Mouse (Mus musculus) kidney, postnatal 0 days (tissue): Measurements from ENCODE around the gene 1700007K13Rik. TPM values are rescaled to one million over a fixed set of nuclear protein-coding genes. Genes with fewer than 3 reads are reported as not detected.

Source experiments
- ATAC-seq: fragments of 200-750 bp; cut with Nextera tagmentation; replicated peaks from 2 replicates; pipeline ENCODE4 v1.8.0; 2017; ENCODE audit warnings: low read depth, moderate number of reproducible peaks, moderate TSS enrichment, moderate library complexity; ENCODE audit not compliant: low FRiP score
- DNase-seq: peaks from one replicate; pipeline ENCODE4 v3.0.0-alpha.2; 2016; ENCODE audit warnings: low spot score
- H3K27ac ChIP-seq: fragments of 300-500 bp; sonication (generic); 2 replicates; pipeline ENCODE4 v1.5.1; 2014; ENCODE audit warnings: mild to moderate bottlenecking
- H3K27me3 ChIP-seq: fragments of 300-500 bp; sonication (generic); 2 replicates; pipeline ENCODE4 v1.6.1; 2014; ENCODE audit warnings: low read length, mixed read lengths; ENCODE audit not compliant: insufficient read depth
- H3K36me3 ChIP-seq: fragments of 300-500 bp; sonication (generic); 2 replicates; pipeline ENCODE4 v1.6.1; 2014; ENCODE audit warnings: low read length, mixed read lengths; ENCODE audit not compliant: insufficient read depth
- H3K4me1 ChIP-seq: fragments of 300-500 bp; sonication (generic); replicated peaks from 2 replicates; pipeline ENCODE4 v1.6.1; 2014; ENCODE audit warnings: antibody characterized with exemption, low read length, mixed read lengths; ENCODE audit not compliant: insufficient read depth
- H3K4me2 ChIP-seq: fragments of 300-500 bp; sonication (generic); 2 replicates; pipeline ENCODE4 v1.6.1; 2014; ENCODE audit warnings: mild to moderate bottlenecking, low read length, moderate library complexity, mixed read lengths
- H3K4me3 ChIP-seq: fragments of 300-500 bp; sonication (generic); replicated peaks from 2 replicates; pipeline ENCODE4 v1.5.1; 2014; ENCODE audit warnings: low read depth, low read length
- H3K9ac ChIP-seq: fragments of 300-500 bp; sonication (generic); 2 replicates; pipeline ENCODE4 v1.6.1; 2014; ENCODE audit warnings: low read depth, low read length
- H3K9me3 ChIP-seq: fragments of 300-500 bp; sonication (generic); replicated peaks from 2 replicates; pipeline ENCODE4 v1.6.1; 2016; ENCODE audit warnings: low read length, inconsistent platforms, mixed read lengths
- CTCF ChIP-seq: IDR thresholded peaks from 2 replicates; pipeline ENCODE4 v1.5.1; 2016; ENCODE audit warnings: antibody characterized with exemption, low read depth, mild to moderate bottlenecking, moderate library complexity
- WGBS: fragments of 180-500 bp; shearing (Covaris S2); extraction: QIAGEN DNeasy Blood & Tissue Kit; methylation state at CpG from one replicate; pipeline ENCODE4 v1.1.7; 2014; 5-methylcytosine and 5-hydroxymethylcytosine counted together
- polyA plus RNA-seq: library from polyadenylated mRNA; unstranded; fragments of >200 nt; fragmentation: Nextera tagmentation; extraction: Ambion mirVana; gene quantifications from 2 replicates; pipeline ENCODE4 v1.2.1, GENCODE M21; 2015

The 1700007K13Rik gene
- polyA plus RNA-seq, 1 experiment from 2014 or later, result 0.49 TPM

DNA sequence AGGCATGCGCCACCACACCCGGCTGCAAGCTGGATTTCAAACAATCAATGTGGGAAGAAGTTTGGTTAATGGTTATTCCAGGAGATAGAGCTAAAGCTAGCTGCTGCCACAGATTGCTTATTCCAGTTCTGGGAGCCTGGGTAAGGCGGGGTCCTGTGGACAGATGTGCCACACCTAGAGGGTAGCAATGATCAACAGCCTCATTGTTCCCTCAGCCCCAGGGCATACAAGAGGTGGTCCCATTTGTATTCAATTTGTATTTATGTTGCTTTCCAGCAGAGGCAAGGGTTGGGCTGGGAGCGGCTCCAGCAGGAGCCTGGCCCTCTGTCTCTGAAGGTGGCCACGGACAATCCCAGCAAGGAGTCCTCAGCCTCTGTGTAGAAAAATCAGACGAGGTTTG is 40.2 kb upstream of the 1700007K13Rik start:
- no peaks in the 10 kb centered on the region for H3K4me1 ChIP-seq
- no peaks in the 10 kb centered on the region for H3K9me3 ChIP-seq
- H3K36me3 ChIP-seq, result no peaks in the 10 kb centered on the region
- no peak overlapping the region for H3K4me2 ChIP-seq
- no peak overlapping the region for H3K4me3 ChIP-seq
- no peak for TF ChIP-seq CTCF
- 75% methylated on average over 6 of the region's 6 CpGs for WGBS
- H3K27ac ChIP-seq, result no peak overlapping the region
- DNase-seq, result no peak
- no peaks in the 10 kb centered on the region for H3K27me3 ChIP-seq
- no peak for ATAC-seq
- H3K9ac ChIP-seq, result no peak overlapping the region

DNA sequence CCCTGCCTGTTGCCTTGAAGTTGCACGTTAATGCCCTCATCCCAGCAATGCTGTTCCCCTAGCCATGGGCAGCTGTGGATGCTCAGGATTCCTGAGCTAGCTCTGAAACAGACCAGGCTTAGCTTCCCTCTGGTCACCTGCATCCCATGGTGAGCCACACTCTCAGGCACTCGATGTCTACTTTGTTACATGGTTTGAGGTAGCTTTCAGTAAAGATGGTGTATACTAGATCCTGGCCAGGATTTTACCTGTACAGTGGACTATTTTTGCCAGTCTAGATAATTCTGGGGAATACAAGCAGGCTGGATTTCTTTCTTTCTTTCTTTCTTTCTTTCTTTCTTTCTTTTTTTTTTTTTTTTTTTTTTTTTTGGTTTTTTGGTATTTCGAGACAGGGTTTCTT is 39.7 kb upstream of the 1700007K13Rik start, which contains the start of gene Gm10134:
Gene Gm10134, plus strand, starts transcription at position 301 of the 400 bp plus-strand sequence.
- Histone ChIP-seq H3K36me3 (no peaks in the 10 kb centered on the region), H3K27me3 (no peaks in the 10 kb centered on the region), H3K4me1 (no peaks in the 10 kb centered on the region), H3K4me2 (no peak within 1 kb of the TSS), H3K4me3 (no peak within 1 kb of the TSS), H3K27ac (no peak within 1 kb of the TSS), H3K9ac (no peak within 1 kb of the TSS), H3K9me3 (no peaks in the 10 kb centered on the region)
- DNase-seq (no peak), ATAC-seq (no peak)
- no peak for TF ChIP-seq CTCF
- WGBS, result 76% methylated on average over 3 of the region's 3 CpGs

DNA sequence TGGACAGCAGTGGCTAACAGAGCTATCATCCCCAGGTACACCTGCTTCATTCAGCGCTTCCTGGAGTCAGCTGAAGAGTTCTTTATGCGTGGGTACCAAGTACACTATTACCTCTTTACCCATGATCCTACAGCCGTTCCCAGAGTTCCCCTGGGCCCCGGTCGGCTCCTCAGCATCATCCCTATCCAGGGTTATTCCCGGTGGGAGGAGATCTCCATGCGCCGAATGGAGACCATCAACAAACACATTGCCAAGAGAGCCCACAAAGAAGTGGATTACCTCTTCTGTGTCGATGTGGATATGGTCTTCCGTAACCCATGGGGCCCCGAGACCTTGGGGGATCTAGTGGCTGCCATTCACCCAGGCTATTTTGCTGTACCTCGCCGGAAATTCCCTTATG is 38.5 kb upstream of the 1700007K13Rik start:
- no peak overlapping the region for H3K4me2 ChIP-seq
- H3K4me3 ChIP-seq, result no peak overlapping the region
- H3K9ac ChIP-seq, result no peak overlapping the region
- ATAC-seq (no peak), DNase-seq (no peak)
- no peaks in the 10 kb centered on the region for H3K27me3 ChIP-seq
- no peaks in the 10 kb centered on the region for H3K36me3 ChIP-seq
- H3K27ac ChIP-seq, result no peak overlapping the region
- TF ChIP-seq CTCF, result no peak
- WGBS, result 92% methylated on average over 13 of the region's 13 CpGs
- H3K4me1 ChIP-seq, result no peaks in the 10 kb centered on the region
- no peaks in the 10 kb centered on the region for H3K9me3 ChIP-seq

DNA sequence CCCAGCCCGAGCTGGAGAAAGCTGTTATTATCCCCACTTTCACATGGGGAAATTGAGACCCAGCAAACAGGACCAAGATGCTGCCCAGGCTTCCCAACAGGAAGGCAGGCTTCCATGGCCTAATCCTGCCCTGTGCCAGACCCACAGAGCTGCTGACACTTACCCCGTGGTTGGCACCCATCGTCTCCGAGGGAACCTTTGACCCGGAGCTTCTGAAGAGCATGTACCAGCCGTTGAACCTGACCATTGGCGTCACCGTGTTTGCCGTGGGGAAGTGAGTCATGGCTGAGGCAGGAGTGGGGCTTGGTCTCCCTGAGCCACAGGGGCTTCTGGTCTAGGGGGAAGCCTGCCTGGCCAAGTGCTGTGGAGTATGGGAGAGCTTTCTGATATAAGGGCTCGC is 36.9 kb upstream of the 1700007K13Rik start:
- H3K4me2 ChIP-seq, result no peak overlapping the region
- no peak overlapping the region for H3K9ac ChIP-seq
- DNase-seq, result no peak
- H3K9me3 ChIP-seq, result no peaks in the 10 kb centered on the region
- no peaks in the 10 kb centered on the region for H3K4me1 ChIP-seq
- no peak for TF ChIP-seq CTCF
- no peaks in the 10 kb centered on the region for H3K36me3 ChIP-seq
- no peak for ATAC-seq
- no peak overlapping the region for H3K27ac ChIP-seq
- H3K4me3 ChIP-seq, result no peak overlapping the region
- no peaks in the 10 kb centered on the region for H3K27me3 ChIP-seq
- WGBS, result 82% methylated on average over 10 of the region's 10 CpGs

DNA sequence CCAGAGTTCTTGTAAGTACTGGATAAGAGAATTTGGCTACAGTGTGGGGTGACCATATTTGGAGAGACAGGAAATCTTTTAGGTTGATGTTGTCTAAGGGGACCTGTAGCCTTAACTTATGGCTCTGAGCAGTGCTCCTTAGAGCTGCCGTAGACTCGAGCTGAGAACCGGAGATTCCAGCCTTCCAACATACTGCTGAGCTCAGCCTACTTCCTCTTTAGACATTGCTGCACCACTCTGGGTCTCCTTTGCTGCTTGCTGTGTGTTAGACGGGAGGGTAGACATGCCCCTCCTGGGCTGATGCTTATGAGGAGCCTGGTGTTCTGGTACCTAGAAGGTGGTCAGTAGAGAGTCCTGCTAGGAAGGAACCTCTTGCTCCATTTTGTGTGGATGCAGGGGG is 32.3 kb upstream of the 1700007K13Rik start:
- H3K27ac ChIP-seq, result no peak overlapping the region
- 0 out of 2 replicates have a peak overlapping the region, but pooled peaks have one; percentile 48 for H3K4me2 ChIP-seq

DNA sequence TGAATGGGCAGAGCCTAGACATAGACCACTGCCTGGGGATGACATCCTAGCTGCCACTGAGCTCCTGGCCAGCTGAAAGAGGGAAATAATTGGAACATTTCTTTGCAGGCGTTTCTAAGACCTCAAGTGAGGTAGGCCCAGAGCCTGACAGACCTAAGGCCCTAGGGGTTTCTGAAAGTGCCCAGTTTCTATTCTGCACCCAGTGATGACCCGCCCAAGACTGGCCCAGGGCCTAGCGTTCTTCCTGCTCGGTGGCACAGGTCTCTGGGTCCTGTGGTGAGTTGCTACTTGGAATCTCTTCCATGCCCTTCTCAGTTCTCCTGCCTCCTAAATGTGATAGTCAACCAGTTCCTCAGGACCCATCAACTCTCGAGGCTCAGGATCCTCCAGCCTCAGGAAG is 31.4 kb upstream of the 1700007K13Rik start:
- Histone ChIP-seq H3K27ac (no peak overlapping the region), H3K36me3 (no peaks in the 10 kb centered on the region)
- TF ChIP-seq CTCF, result no peak

More for the DNA sequence above, 32.3 kb upstream of the 1700007K13Rik start:
- no peak for DNase-seq
- ATAC-seq, result no peak
- Histone ChIP-seq H3K4me1 (no peaks in the 10 kb centered on the region), H3K36me3 (no peaks in the 10 kb centered on the region), H3K4me3 (no peak overlapping the region), H3K9ac (no peak overlapping the region), H3K27me3 (no peaks in the 10 kb centered on the region), H3K9me3 (no peaks in the 10 kb centered on the region)
- WGBS, result 59% methylated on average over 4 of the region's 4 CpGs
- TF ChIP-seq CTCF, result no peak

DNA sequence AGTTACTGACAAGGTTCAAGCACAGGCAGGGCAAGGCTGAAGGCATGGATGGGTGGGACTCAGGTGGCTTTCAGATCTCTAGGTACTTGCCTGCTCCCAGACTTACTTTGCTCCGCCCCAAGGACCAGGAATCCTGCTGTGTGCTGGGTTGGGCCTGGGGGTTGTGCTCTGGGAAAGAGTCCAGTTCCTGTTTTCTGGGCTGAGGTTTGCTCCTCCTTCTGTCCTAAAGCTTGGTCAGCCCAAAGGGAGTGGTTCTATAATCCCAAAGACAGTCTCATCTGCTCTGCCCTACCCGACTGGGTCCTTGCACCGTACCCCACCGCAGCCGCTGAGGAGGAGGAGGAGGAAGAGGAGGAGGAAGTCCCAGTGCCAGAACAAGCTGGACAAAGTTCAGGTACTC is 30.5 kb upstream of the 1700007K13Rik start, which contains the start of gene Gbgt1:
Gene Gbgt1, plus strand, starts transcription at position 221 of the 400 bp plus-strand sequence.
- Histone ChIP-seq H3K4me1 (no peaks in the 10 kb centered on the region), H3K36me3 (no peaks in the 10 kb centered on the region), H3K27ac (peak within 1 kb of the TSS; percentile 74), H3K27me3 (no peaks in the 10 kb centered on the region), H3K4me2 (peak within 1 kb of the TSS; percentile 48), H3K9me3 (no peaks in the 10 kb centered on the region), H3K4me3 (peak within 1 kb of the TSS; percentile 16; the same call in 1 of the 2 replicates), H3K9ac (peak within 1 kb of the TSS; percentile 23; the same call in 1 of the 2 replicates)
- DNase-seq (peak; percentile 66), ATAC-seq (no peak)
- TF ChIP-seq CTCF, result no peak
- WGBS, result 56% methylated on average over 5 of the region's 5 CpGs

More for the DNA sequence above, 31.4 kb upstream of the 1700007K13Rik start:
- no peaks in the 10 kb centered on the region for H3K9me3 ChIP-seq
- H3K4me1 ChIP-seq, result no peaks in the 10 kb centered on the region
- DNase-seq (no peak), ATAC-seq (no peak)
- H3K9ac ChIP-seq, result no peak overlapping the region
- H3K27me3 ChIP-seq, result no peaks in the 10 kb centered on the region
- H3K4me3 ChIP-seq, result 0 out of 2 replicates have a peak overlapping the region, but pooled peaks have one; percentile 16
- WGBS, result 77% methylated on average over 5 of the region's 5 CpGs
- H3K4me2 ChIP-seq, result peak overlapping the region; percentile 48
